Mouse (Mus musculus) C2C12 (cell line): Measurements from ENCODE around the gene Hist1h2bk. TPM values are rescaled to one million over a fixed set of nuclear protein-coding genes. Genes with fewer than 3 reads are reported as not detected.

Experiments used
- H3K27me3 ChIP-seq: one replicate; pipeline ENCODE4 v1.6.1; 2011; ENCODE audit not compliant: control insufficient read depth, insufficient read depth, insufficient read length
- H3K36me3 ChIP-seq: one replicate; pipeline ENCODE4 v1.6.1; 2011; ENCODE audit not compliant: control insufficient read depth, insufficient read depth
- H3K4me3 ChIP-seq: one replicate; pipeline ENCODE4 v1.5.1; 2011; ENCODE audit warnings: mild to moderate bottlenecking, control low read depth; ENCODE audit not compliant: poor library complexity, insufficient read depth, severe bottlenecking
- H3K79me2 ChIP-seq: one replicate; pipeline ENCODE4 v1.6.1; 2011; ENCODE audit not compliant: control insufficient read depth, insufficient read depth
- H3K79me3 ChIP-seq: one replicate; pipeline ENCODE4 v1.6.1; 2011; ENCODE audit warnings: low read depth, control low read depth
- H3ac ChIP-seq: one replicate; pipeline ENCODE3; 2011; ENCODE audit warnings: low read depth; ENCODE audit not compliant: control insufficient read depth, insufficient read length
- CEBPB ChIP-seq: IDR thresholded peaks from one replicate; pipeline ENCODE4 v1.6.1; 2011; ENCODE audit warnings: low read depth, mild to moderate bottlenecking, control low read depth, moderate library complexity
- CTCF ChIP-seq: IDR thresholded peaks from one replicate; pipeline ENCODE4 v1.5.1; 2011; ENCODE audit not compliant: control insufficient read depth, insufficient read depth, insufficient read length
- FOSL1 ChIP-seq: IDR thresholded peaks from one replicate; pipeline ENCODE4 v1.8.0; 2011; ENCODE audit warnings: mild to moderate bottlenecking, low read length; ENCODE audit not compliant: poor library complexity, insufficient read depth, severe bottlenecking
- MAX ChIP-seq: IDR thresholded peaks from one replicate; pipeline ENCODE4 v1.6.1; 2011; ENCODE audit warnings: mild to moderate bottlenecking, control low read depth
- MYOD1 ChIP-seq: IDR thresholded peaks from one replicate; pipeline ENCODE4 v1.6.1; 2011; ENCODE audit warnings: low read depth; ENCODE audit not compliant: control insufficient read depth, insufficient read length
- MYOG ChIP-seq: IDR thresholded peaks from one replicate; pipeline ENCODE4 v1.6.1; 2011; ENCODE audit not compliant: control insufficient read depth, insufficient read length; ENCODE audit errors: extremely low read depth
- USF1 ChIP-seq: IDR thresholded peaks from one replicate; pipeline ENCODE4 v1.6.1; 2011; ENCODE audit warnings: low read depth, mild to moderate bottlenecking, control low read depth, moderate library complexity
- polyA plus RNA-seq: library from polyadenylated mRNA; unstranded; fragments of >200 nt; fragmentation: generic; extraction: Trizol; gene quantifications from one replicate; pipeline ENCODE4 v1.2.1, GENCODE M21; 2012; ENCODE audit warnings: missing spikeins

The Hist1h2bk gene
- polyA plus RNA-seq, 1 experiment, result 12.8 TPM

DNA sequence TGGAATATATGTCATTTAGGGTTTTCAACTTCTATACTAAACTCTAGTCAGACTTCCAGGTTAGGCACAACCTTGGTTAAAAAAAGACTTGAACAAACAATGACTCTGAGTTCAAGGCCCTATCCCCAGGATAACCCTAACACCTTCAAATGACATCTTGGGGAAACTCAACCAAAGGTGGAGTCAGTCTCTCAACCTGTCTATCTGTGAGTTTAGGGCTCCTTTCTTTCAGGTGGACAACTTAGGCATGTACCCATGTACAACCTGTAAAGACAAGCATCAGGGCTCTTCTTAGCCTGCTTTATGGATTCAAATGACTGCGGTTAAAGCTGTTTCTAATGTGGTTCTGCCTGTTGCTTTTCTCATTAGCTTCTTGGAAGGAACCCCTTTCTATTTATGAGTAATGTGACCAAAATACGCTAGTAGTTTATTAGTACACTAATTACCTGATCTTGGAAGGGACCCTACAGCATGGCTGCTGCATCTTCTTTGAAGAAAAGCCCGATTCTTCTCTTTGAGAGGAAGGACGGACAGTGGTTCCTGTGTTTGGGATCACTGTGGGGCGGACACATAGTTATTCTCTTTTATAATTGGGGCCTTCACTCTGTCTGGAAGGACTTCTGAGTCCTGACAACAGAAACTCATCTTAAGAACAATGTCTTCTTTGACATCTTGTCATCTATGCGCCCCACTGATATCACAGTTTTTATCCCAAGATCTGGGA is 8.9 kb downstream of the Hist1h2bk start:
- TF ChIP-seq CTCF (no peak), MYOG (no peak), MAX (no peak)
- Histone ChIP-seq H3K36me3 (no peaks in the 10 kb centered on the region), H3K4me3 (no peak overlapping the region), H3K79me3 (no peaks in the 10 kb centered on the region), H3ac (no peak overlapping the region), H3K27me3 (no peaks in the 10 kb centered on the region), H3K79me2 (no peaks in the 10 kb centered on the region)

- no peak overlapping the region for H3K4me3 ChIP-seq
Measured at GRCm38 (mm10) chr13:22045311-22045710, 9.6 kb downstream of the Hist1h2bk start.

GRCm38 (mm10) chr13:22049041-22049440 is 13.4 kb downstream of the Hist1h2bk start:
- no peak overlapping the region for H3K4me3 ChIP-seq

More at GRCm38 (mm10) chr13:22045311-22045710, 9.6 kb downstream of the Hist1h2bk start:
- Histone ChIP-seq H3K79me3 (no peaks in the 10 kb centered on the region), H3ac (no peak overlapping the region), H3K36me3 (no peaks in the 10 kb centered on the region), H3K79me2 (no peaks in the 10 kb centered on the region), H3K27me3 (no peaks in the 10 kb centered on the region)
- TF ChIP-seq CTCF (no peak), FOSL1 (no peak), CEBPB (no peak), USF1 (no peak), MYOG (no peak), MAX (no peak), MYOD1 (no peak)

GRCm38 (mm10) chr13:22049737-22050440 is 14.2 kb downstream of the Hist1h2bk start:
- Histone ChIP-seq H3K79me3 (no peaks in the 10 kb centered on the region), H3ac (no peak overlapping the region), H3K79me2 (no peaks in the 10 kb centered on the region), H3K4me3 (peak overlapping the region; percentile 19), H3K27me3 (no peaks in the 10 kb centered on the region), H3K36me3 (no peaks in the 10 kb centered on the region)
- TF ChIP-seq MYOG (no peak), MAX (no peak), CEBPB (peak; percentile 73)

More at GRCm38 (mm10) chr13:22049041-22049440, 13.4 kb downstream of the Hist1h2bk start:
- Histone ChIP-seq H3K79me2 (no peaks in the 10 kb centered on the region), H3K79me3 (no peaks in the 10 kb centered on the region), H3ac (no peak overlapping the region), H3K27me3 (no peaks in the 10 kb centered on the region), H3K36me3 (no peaks in the 10 kb centered on the region)
- TF ChIP-seq CTCF (no peak), USF1 (no peak), MYOD1 (no peak), MAX (no peak), CEBPB (no peak), FOSL1 (no peak), MYOG (no peak)

- Histone ChIP-seq H3K36me3 (no peaks in the 10 kb centered on the region), H3ac (peak overlapping the region; percentile 75), H3K27me3 (no peaks in the 10 kb centered on the region), H3K4me3 (peak overlapping the region; percentile 34), H3K79me2 (no peaks in the 10 kb centered on the region), H3K79me3 (no peaks in the 10 kb centered on the region)
- no peak for TF ChIP-seq MYOG
- no peak for TF ChIP-seq USF1
- TF ChIP-seq MYOD1, result no peak
- TF ChIP-seq CEBPB, result no peak
- peak; percentile 79 for TF ChIP-seq MAX
- peak; percentile 91 for TF ChIP-seq CTCF
Measured at GRCm38 (mm10) chr13:22050591-22051522, 15.2 kb downstream of the Hist1h2bk start.
